Mouse (Mus musculus) heart, embryonic 14.5 days (tissue): Measurements from ENCODE around the gene Gm7903. TPM values are rescaled to one million over a fixed set of nuclear protein-coding genes. Genes with fewer than 3 reads are reported as not detected.

ENCODE experiments used
- polyA plus RNA-seq: library from polyadenylated mRNA; unstranded; fragments of >200 nt; fragmentation: Nextera tagmentation; extraction: Ambion mirVana; gene quantifications from 2 replicates; pipeline ENCODE4 v1.2.1, GENCODE M21; 2014

Gm7903 gene
- polyA plus RNA-seq, 1 experiment from 2014 or later: not detected

Other genes with a start within 250 kb of the Gm7903 start
- 0.67 TPM in 1 of 2 replicates, not detected in the other for gene Tceal6, start 223.1 kb upstream of the Gm7903 start, polyA plus RNA-seq
- gene Pramel3, start 131.5 kb upstream of the Gm7903 start, polyA plus RNA-seq: not detected in 2 replicates
- gene Gm5128, start 60.6 kb upstream of the Gm7903 start, polyA plus RNA-seq: 0.08 TPM in 1 of 2 replicates, not detected in the other
- not detected in 2 replicates for gene AV320801, start 60.8 kb downstream of the Gm7903 start, polyA plus RNA-seq
- gene Nxf7, start 164.9 kb downstream of the Gm7903 start, polyA plus RNA-seq: 0.30 and 0.32 TPM in 2 replicates
- gene Prame, start 193.9 kb downstream of the Gm7903 start, polyA plus RNA-seq: not detected in 2 replicates